Mouse (Mus musculus) monocyte, adult 5-6 weeks (primary cell): ENCODE measurements around the gene Ifit1bl2. TPM values are rescaled to one million over a fixed set of nuclear protein-coding genes. Genes with fewer than 3 reads are reported as not detected.

Source experiments
- ATAC-seq: fragments of 153-309, 156-312 bp; replicated peaks from 2 replicates; pipeline ENCODE4 v1.8.0; 2017; ENCODE audit warnings: mild to moderate bottlenecking; ENCODE audit not compliant: low TSS enrichment, insufficient number of reproducible peaks, severe bottlenecking, poor library complexity, low FRiP score
- total RNA-seq: library from RNA; stranded (forward); fragments of 200-1000, 200-491, 200-594 nt; gene quantifications from 3 replicates; pipeline ENCODE4 v1.2.3, GENCODE M21; 2017

Gene Ifit1bl2
- total RNA-seq, 1 experiment from 2014 or later = 1.8 TPM

- ATAC-seq = no peak
Observed at GRCm38 (mm10) chr19:34573650-34574049, 66.9 kb downstream of the Ifit1bl2 start.

- no peak for ATAC-seq
Observed at GRCm38 (mm10) chr19:34571080-34571479, 69.5 kb downstream of the Ifit1bl2 start.

- peak; percentile 59 for ATAC-seq
Observed at GRCm38 (mm10) chr19:34569896-34570476, 70.6 kb downstream of the Ifit1bl2 start.

GRCm38 (mm10) chr19:34568988-34569895 is 71.3 kb downstream of the Ifit1bl2 start:
- ATAC-seq = no peak

Other genes with a start within 250 kb of the Ifit1bl2 start
- not detected in 3 replicates for gene Ch25h, start 165.6 kb downstream of the Ifit1bl2 start, total RNA-seq
- 71.6 to 118 TPM (median 98.2 TPM) in 3 replicates for gene Lipa, start 113.3 kb downstream of the Ifit1bl2 start, total RNA-seq
- 13.1 to 32.7 TPM (median 16.9 TPM) in 3 replicates for gene Ifit2, start 90.0 kb downstream of the Ifit1bl2 start, total RNA-seq
- gene Ifit3, start 57.2 kb downstream of the Ifit1bl2 start, total RNA-seq = 11.5 to 16.9 TPM (median 15.2 TPM) in 3 replicates
- 1.6 to 6.7 TPM (median 6.6 TPM) in 3 replicates for gene Ifit1bl1, start 38.8 kb downstream of the Ifit1bl2 start, total RNA-seq
- gene Ifit3b, start 32.8 kb downstream of the Ifit1bl2 start, total RNA-seq = 1.1 to 2.7 TPM (median 1.6 TPM) in 3 replicates
- 0.86 to 4.6 TPM (median 2.9 TPM) in 3 replicates for gene Ifit1, start 128 bp upstream of the Ifit1bl2 start, total RNA-seq
- 0.43 TPM in 1 of 3 replicates, not detected in the others for gene Slc16a12, start 106.5 kb upstream of the Ifit1bl2 start, total RNA-seq
- gene Pank1, start 238.7 kb upstream of the Ifit1bl2 start, total RNA-seq = 2.6 to 4.1 TPM (median 2.7 TPM) in 3 replicates